Mouse (Mus musculus): ENCODE results near the gene Slc46a2. TPM values are rescaled to one million over a fixed set of nuclear protein-coding genes. Genes with fewer than 3 reads are reported as not detected.

The Slc46a2 gene
- total RNA-seq, 2 experiments from 2014 or later: not detected

- no peak for ATAC-seq (replicated peaks; ENCODE audit: low FRiP score, low TSS enrichment, poor library complexity, severe bottlenecking)
Observed at GRCm38 (mm10) chr4:59894415-59894814, 20.4 kb downstream of the Slc46a2 start.

GRCm38 (mm10) chr4:59892731-59893130, 22.1 kb downstream of the Slc46a2 start:
- ATAC-seq (replicated peaks; ENCODE audit: low FRiP score, low TSS enrichment, poor library complexity, severe bottlenecking): no peak

DNA sequence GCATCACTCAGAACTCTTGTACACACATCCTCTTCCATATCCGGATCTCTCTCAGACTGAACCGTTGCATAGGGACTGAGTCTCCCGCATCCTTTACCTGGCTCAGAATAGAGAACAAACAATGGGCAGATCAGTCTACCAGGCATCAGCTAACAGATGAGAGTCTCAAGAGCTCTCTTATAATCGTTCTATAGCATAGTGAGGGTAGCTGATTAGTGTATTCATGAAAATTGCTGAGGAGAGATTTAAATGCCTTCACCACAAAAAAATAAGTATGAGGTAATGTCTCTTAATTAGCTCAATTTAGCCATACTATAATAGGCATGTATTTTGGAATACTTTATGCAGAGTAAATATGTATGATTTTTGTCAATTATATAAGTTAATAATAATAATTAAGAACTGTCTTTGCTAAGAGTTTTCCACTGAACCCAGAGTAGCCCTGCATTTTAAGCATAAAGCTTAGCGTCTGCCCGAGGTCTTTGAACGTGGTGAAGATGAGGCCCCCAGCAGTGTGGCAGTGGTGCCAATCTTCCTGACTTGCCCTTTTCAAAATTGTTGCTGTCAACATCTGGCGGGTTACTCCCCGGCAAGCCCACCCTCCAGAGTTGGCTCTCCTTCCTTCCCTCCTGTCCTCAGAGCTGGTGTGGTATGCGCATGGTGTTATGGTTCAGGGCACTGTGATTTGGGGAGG, 23.0 kb downstream of the Slc46a2 start:
- ATAC-seq (replicated peaks; ENCODE audit: low FRiP score, low TSS enrichment, poor library complexity, severe bottlenecking): no peak

DNA sequence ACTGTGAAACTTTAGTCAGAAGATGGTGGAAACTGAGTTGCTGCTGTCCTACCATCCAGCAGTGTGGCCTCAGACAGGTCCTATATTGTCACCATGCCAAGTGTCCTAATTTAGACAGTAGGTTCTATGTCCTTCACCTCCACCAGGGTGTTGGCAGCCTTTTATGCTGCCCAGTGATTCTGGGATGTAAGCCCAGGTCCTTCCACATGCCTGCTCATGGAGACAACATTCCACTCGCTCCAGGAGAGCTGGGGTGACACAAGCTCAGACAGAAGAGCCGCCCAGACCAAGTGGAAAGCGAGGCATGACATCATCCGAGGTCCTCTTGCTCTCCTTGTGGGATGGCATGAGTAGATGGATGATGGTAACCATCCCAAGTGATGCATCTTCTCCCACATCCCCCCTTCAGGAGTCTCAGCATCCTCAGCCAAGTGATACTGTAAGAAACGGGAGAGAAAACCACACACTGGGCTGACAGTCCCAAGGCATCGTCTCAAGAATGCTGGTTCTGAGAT, 24.7 kb downstream of the Slc46a2 start:
- no peak for ATAC-seq (replicated peaks; ENCODE audit: low FRiP score, low TSS enrichment, poor library complexity, severe bottlenecking)

- no peak for ATAC-seq (replicated peaks; ENCODE audit: low FRiP score, low TSS enrichment, poor library complexity, severe bottlenecking)
Observed at GRCm38 (mm10) chr4:59888014-59888413, 26.8 kb downstream of the Slc46a2 start.

- ATAC-seq (replicated peaks; ENCODE audit: low FRiP score, low TSS enrichment, poor library complexity, severe bottlenecking): no peak
Observed at GRCm38 (mm10) chr4:59887011-59887410, 27.8 kb downstream of the Slc46a2 start.

DNA sequence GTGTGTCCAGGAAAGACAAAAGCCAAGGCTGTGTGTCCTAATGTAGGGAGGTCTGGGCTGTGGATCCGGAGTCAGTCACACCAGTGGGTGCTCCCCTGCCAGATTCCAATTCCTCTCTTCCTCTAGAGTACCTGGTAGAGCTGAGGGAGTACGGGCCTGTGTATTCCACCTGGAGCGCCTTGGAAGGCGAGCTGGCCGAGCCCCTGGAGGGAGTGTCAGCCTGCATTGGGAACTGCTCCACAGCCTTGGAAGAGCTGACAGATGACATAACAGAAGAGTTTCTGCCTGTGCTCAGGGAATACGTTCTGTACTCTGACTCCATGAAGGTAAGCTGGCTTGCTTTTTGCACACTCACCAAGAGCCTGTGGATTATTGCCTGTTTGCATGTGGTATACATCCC, 28.6 kb downstream of the Slc46a2 start:
- no peak for ATAC-seq (replicated peaks; ENCODE audit: low FRiP score, low TSS enrichment, poor library complexity, severe bottlenecking)

- peak; percentile 89 for ATAC-seq (replicated peaks; ENCODE audit: low FRiP score, low TSS enrichment, poor library complexity, severe bottlenecking)
Observed at GRCm38 (mm10) chr4:59884136-59884696, 30.6 kb downstream of the Slc46a2 start.

DNA sequence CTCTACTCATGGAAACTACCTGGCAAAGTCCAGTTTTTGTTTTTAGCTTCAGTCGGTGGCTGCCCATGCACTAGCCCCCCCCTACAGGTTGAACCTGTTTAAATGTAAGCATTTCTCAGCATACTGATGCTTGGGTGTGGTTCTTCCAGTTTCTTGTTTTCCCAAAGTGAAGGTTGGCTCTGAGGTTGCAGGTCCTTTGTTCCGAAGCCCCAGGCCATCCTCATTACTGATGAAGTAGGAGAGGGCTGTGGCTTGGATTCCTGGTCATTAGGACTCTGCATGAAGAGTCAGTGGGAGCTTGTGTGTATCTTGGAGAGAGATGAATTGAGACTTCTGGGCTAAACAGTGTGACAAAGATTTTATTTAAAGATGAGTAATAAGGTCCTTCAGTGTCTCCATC, 33.6 kb downstream of the Slc46a2 start:
- ATAC-seq (replicated peaks; ENCODE audit: low FRiP score, low TSS enrichment, poor library complexity, severe bottlenecking): no peak

- ATAC-seq (replicated peaks; ENCODE audit: low FRiP score, low TSS enrichment, poor library complexity, severe bottlenecking): no peak
Observed at GRCm38 (mm10) chr4:59880725-59881124, 34.1 kb downstream of the Slc46a2 start.

DNA sequence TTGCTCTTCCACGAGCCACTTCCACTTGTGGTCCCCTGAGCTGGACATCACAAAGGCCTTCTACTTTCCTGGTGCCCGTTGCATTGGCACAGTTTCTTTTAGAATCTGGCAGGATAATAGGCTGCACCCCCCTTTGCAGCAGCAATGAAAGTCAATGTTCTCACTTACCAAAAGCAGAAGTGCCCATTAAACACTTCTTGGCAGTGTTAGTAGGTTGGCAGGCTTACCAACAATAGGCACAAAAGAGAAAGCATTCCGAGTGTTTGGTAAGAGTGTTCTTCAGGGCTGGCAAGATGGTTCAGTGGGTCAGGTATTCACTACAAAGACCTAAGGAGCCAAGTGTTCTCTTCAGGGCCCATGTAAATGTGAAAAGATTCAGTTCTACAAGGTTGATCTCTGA, 35.4 kb downstream of the Slc46a2 start:
- ATAC-seq (replicated peaks; ENCODE audit: low FRiP score, low TSS enrichment, poor library complexity, severe bottlenecking): no peak

GRCm38 (mm10) chr4:59878595-59878994, 36.3 kb downstream of the Slc46a2 start:
- ATAC-seq (replicated peaks; ENCODE audit: low FRiP score, low TSS enrichment, poor library complexity, severe bottlenecking): no peak

DNA sequence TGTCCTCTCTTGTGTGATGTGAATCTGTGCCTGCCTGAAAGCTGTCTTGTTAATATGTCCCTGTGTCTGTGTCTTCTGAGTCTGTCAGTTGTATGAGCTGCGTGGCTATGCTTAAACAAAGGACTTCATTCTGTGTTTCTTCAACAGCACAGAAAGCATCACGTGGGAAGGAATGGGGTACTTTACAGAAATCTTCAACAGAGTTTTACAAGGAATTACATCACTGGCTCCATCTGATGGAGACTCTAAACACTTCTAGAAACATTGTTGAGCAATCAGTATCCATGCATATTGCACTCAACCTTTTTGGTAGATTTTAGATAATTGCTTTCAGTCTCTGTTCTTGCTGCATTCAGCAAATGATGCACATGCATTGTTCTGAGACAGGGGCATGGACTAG, 37.8 kb downstream of the Slc46a2 start:
- ATAC-seq (replicated peaks; ENCODE audit: low FRiP score, low TSS enrichment, poor library complexity, severe bottlenecking): no peak

GRCm38 (mm10) chr4:59876570-59876969, 38.3 kb downstream of the Slc46a2 start:
- no peak for ATAC-seq (replicated peaks; ENCODE audit: low FRiP score, low TSS enrichment, poor library complexity, severe bottlenecking)

DNA sequence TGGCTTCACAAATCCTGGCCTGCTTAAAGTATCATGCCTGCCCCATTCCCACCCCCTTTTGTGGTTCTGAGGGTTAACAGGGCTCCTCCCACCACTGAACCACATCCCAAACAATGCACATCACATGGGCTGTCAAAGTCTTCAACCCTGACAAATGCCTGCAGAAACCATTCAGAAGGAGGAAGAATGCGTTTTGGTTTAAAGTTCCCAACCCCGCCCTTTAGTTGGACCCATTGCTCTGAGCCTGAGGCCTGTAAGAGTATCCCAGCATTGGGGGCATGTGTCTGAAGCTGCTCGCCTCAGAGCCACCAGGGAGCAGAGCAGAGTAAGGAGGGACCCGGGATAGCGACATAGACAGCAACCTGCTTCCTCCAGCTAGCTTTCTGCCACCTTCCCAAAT, 41.0 kb downstream of the Slc46a2 start:
- no peak for ATAC-seq (replicated peaks; ENCODE audit: low FRiP score, low TSS enrichment, poor library complexity, severe bottlenecking)

DNA sequence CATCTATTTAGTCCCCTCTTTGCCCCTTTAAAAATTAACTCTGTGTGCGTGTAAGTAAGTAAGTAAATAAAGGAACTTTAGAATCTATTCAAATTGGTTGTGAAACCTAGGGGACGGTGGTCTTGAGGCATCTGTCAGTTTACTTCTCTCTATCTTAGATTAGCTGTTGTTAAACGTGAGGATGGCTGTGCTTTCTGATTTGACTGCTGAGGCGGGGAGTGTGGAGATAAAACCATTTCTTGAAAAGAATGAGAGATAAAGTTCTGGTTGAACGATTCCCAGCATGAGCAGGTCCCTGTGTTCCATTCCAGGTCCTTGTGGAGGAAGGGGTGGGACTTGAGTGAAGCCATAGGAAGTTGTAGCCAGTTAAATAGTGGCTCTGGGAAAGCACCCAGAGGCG, 41.6 kb downstream of the Slc46a2 start:
- ATAC-seq (replicated peaks; ENCODE audit: low FRiP score, low TSS enrichment, poor library complexity, severe bottlenecking): no peak

GRCm38 (mm10) chr4:59870859-59871591, 43.8 kb downstream of the Slc46a2 start:
- ATAC-seq (replicated peaks; ENCODE audit: low FRiP score, low TSS enrichment, poor library complexity, severe bottlenecking): peak; percentile 87

- ATAC-seq (replicated peaks; ENCODE audit: low FRiP score, low TSS enrichment, poor library complexity, severe bottlenecking): no peak
Observed at GRCm38 (mm10) chr4:59870433-59870832, 44.4 kb downstream of the Slc46a2 start.

DNA sequence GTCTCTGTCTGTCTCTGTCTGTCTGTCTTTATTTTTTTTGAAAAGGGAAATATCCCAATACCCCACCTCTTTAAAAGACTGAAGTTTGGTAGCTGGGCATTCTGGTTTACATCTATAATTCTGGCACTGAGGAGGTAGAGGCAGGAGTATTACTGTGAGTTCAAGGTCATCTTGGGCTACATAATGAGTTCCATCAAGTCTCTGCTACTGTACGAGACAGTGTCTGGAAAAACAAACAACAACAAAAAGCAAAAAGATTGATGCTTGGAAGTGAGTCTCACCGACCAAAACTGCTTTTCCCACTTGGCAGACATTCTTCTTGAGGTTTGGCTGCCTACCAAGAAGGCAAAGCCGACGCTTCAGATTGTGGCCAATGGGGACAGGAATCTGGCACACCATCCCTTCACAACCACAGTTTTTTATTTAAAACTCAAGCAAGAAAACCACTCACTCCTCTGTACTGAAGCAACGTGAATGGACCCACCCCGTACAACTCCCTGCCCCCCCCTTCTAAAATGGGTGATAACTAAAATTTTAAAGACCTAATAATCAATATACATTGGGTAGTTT, 45.3 kb downstream of the Slc46a2 start:
- peak; percentile 28; the same call in 1 of the 2 replicates for ATAC-seq (replicated peaks; ENCODE audit: low FRiP score, low TSS enrichment, poor library complexity, severe bottlenecking)

DNA sequence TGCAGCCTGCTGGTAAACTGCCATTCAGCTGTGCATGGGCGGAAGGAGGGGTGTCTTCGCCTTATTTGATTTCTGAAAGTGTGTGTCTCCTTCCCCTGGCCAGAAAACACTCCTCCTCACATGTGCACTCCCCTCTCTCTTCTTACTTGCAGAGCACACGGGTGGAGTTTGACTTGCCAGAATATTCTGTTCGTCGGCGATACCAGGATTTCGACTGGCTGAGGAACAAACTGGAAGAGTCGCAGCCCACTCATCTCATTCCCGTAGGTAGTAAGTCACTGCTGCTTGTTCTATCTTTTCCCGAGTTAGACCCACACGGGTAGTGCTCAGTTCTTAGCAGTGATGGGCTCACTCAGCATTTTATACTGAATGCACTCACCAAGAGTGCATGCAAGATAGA, 46.8 kb downstream of the Slc46a2 start:
- ATAC-seq (replicated peaks; ENCODE audit: low FRiP score, low TSS enrichment, poor library complexity, severe bottlenecking): no peak

Measured in megakaryocyte-erythroid progenitor cell, adult 5-6 weeks (primary cell).